Comparison of ENCODE assay signal across 17 mouse cellular contexts in genomic region chr6:116047366-116047765, GRCm38 (mm10). TPM values are rescaled to one million over a fixed set of nuclear protein-coding genes. Genes with fewer than 3 reads are reported as not detected.
DNase-seq lines count a peak whose midpoint lies in the region; ATAC-seq and TF ChIP-seq lines count a peak whose summit lies in the region.
"Had no signal": no experiment of that assay in that cellular context is flagged by ENCODE, and none has a peak within 500 bp of the region (broad histone marks: within the 10 kb centered on the region; RNA-seq: fewer than 3 reads in every experiment).

No protein-coding gene starts in this region.

- no peak overlapping the region for H3K4me2 ChIP-seq in liver, postnatal 0 days (ENCODE audit: low read depth, low read length)
- H3K4me2 ChIP-seq: embryonic facial prominence, embryonic 12.5 days; forebrain, embryonic 12.5 days; hindbrain, embryonic 15.5 days; lung, embryonic 14.5 days had no signal

- H3K4me3 ChIP-seq in liver, adult 2 months (ENCODE audit: insufficient read depth, low read depth, low read length): no peak overlapping the region
- no peak overlapping the region for H3K4me3 ChIP-seq in liver, postnatal 0 days (ENCODE audit: low read depth, low read length)
- H3K4me3 ChIP-seq: embryonic facial prominence, embryonic 12.5 days; forebrain, embryonic 12.5 days; hindbrain, embryonic 15.5 days; megakaryocyte, embryonic 14.5 days had no signal

- H3K4me1 ChIP-seq in liver, adult 2 months (ENCODE audit: control insufficient read depth, insufficient read depth, low read length): peaks cover 28% of the 10 kb centered on the region
- 0 out of 2 replicates have a peak, but pooled peaks cover 4% of the 10 kb centered on the region for H3K4me1 ChIP-seq in liver, postnatal 0 days (ENCODE audit: insufficient read depth)
- H3K4me1 ChIP-seq: embryonic facial prominence, embryonic 12.5 days had no signal

- no peak overlapping the region for H3K9ac ChIP-seq in liver, adult 2 months (ENCODE audit: low read depth, low read length)
- H3K9ac ChIP-seq in liver, postnatal 0 days (replicated peaks): no peak overlapping the region
- H3K9ac ChIP-seq: embryonic facial prominence, embryonic 12.5 days; forebrain, embryonic 12.5 days; hindbrain, embryonic 15.5 days; lung, embryonic 14.5 days had no signal

- peaks cover 15% of the 10 kb centered on the region for H3K36me3 ChIP-seq in liver, adult 2 months (ENCODE audit: control insufficient read depth, insufficient read depth, low read length)
- H3K36me3 ChIP-seq in liver, postnatal 0 days (replicated peaks; ENCODE audit: insufficient read depth, low read length): peaks cover 6% of the 10 kb centered on the region
- H3K36me3 ChIP-seq: embryonic facial prominence, embryonic 12.5 days; hindbrain, embryonic 15.5 days had no signal

- 10% methylated on average over 3 of the region's 3 CpGs for WGBS in liver, adult 2 months
- WGBS in liver, postnatal 0 days (ENCODE audit: insufficient replicate concordance): 50% methylated on average over 3 of the region's 3 CpGs

- 0 out of 2 replicates have a peak, but pooled peaks cover 2% of the 10 kb centered on the region for H3K9me3 ChIP-seq in liver, postnatal 0 days (ENCODE audit: low read length)

- H3K27me3 ChIP-seq in liver, adult 2 months (ENCODE audit: control insufficient read depth, insufficient read depth, low read length): no peaks in the 10 kb centered on the region
- H3K27me3 ChIP-seq in liver, postnatal 0 days (ENCODE audit: insufficient read depth, low read length): no peaks in the 10 kb centered on the region
- H3K27me3 ChIP-seq: embryonic facial prominence, embryonic 12.5 days; forebrain, embryonic 12.5 days; hindbrain, embryonic 15.5 days; megakaryocyte, embryonic 14.5 days had no signal

- TF ChIP-seq POLR2A in liver, adult 2 months (IDR thresholded peaks at IDR 0.05; ENCODE audit: extremely low read depth, insufficient read depth, low read length): no peak
- TF ChIP-seq POLR2A in brain, embryonic 14.5 days (IDR thresholded peaks at IDR 0.05; ENCODE audit: borderline replicate concordance, extremely low read depth, insufficient read depth, insufficient read length, poor library complexity, severe bottlenecking): no peak

- no peak for TF ChIP-seq EP300 in liver, postnatal 0 days (IDR thresholded peaks at IDR 0.05; ENCODE audit: low read depth)

- no peak for ATAC-seq in liver, postnatal 0 days
- ATAC-seq: CD4-positive, CD25-positive, alpha-beta regulatory T cell, adult 4 months had no signal

- intact Hi-C loops in gastrocnemius, postnatal 14 days (cut with DNase I; ENCODE audit: low total_unique reads): no loop called here
- intact Hi-C loops in gastrocnemius, postnatal 36 days (cut with DNase I): no loop called here

- H3K27ac ChIP-seq in liver, adult 2 months (replicated peaks; ENCODE audit: insufficient read depth, low read depth, low read length): 0 out of 2 replicates have a peak overlapping the region, but pooled peaks have one; percentile 32
- H3K27ac ChIP-seq in liver, postnatal 0 days (ENCODE audit: low read depth): no peak overlapping the region
- H3K27ac ChIP-seq: embryonic facial prominence, embryonic 12.5 days; forebrain, embryonic 12.5 days; hindbrain, embryonic 15.5 days had no signal

- DNase-seq in gastrocnemius, postnatal 14 days: peak; percentile 11
- no peak for DNase-seq in gastrocnemius, postnatal 36 days
- DNase-seq in liver, adult 2 months (ENCODE audit: extremely low read depth, low read depth, low spot score): peak; percentile 55
- DNase-seq in liver, postnatal 0 days: no peak
- DNase-seq in brain, embryonic 14.5 days (ENCODE audit: low read depth): peak; percentile 9
- no peak for DNase-seq in embryo, embryonic 10.5 days (ENCODE audit: low spot score)
- DNase-seq in kidney, adult 8-10 months: no peak
- DNase-seq: cerebellum, adult 18-20 months; kidney, adult 18-20 months; kidney, postnatal 25 days; lung, embryonic 14.5 days; right cerebral cortex, postnatal 14 days had no signal

- TF ChIP-seq CTCF in liver, adult 2 months (IDR thresholded peaks at IDR 0.05; ENCODE audit: low read depth, low read length): no peak
- no peak for TF ChIP-seq CTCF in liver, postnatal 0 days (IDR thresholded peaks at IDR 0.05; ENCODE audit: low read depth)
- no peak for TF ChIP-seq CTCF in brain, embryonic 14.5 days (IDR thresholded peaks at IDR 0.05; ENCODE audit: borderline replicate concordance, extremely low read depth, insufficient read depth, insufficient read length)

- peaks cover 37% of the 10 kb centered on the region for H3K79me2 ChIP-seq in liver, adult 2 months (ENCODE audit: control insufficient read depth, insufficient read depth, low read length)

RNA-seq across cellular contexts. Expression of gene Plxnd1, which starts 52.6 kb away (rescaled TPM):
- 10 to 100 TPM; 65.6 to 80.3 TPM for total RNA-seq in gastrocnemius, postnatal 14 days (2021)
- 10 to 100 TPM; 19.0 to 21.8 TPM for total RNA-seq in gastrocnemius, postnatal 36 days (2021)
- total RNA-seq in liver, adult 2 months (2014; rRNA removed): 12.4 and 17.4 TPM in 2 replicates
- polyA plus RNA-seq in liver, adult 2 months (2012; rRNA removed): 12.1 and 18.4 TPM in 2 replicates
- polyA plus RNA-seq in liver, postnatal 0 days (2015; fragmentation: Nextera tagmentation; extraction: Ambion mirVana): 8.5 and 8.7 TPM in 2 replicates
- 34.7 and 38.5 TPM in 2 replicates for polyA plus RNA-seq in brain, embryonic 14.5 days (2012; rRNA removed)

Comparison
In these comparisons a context has a peak if more than half of its experiments do, and no peak if none do; other contexts are left out.
1. DNase-seq: peak in gastrocnemius, postnatal 14 days (single experiment), liver, adult 2 months (single experiment) and brain, embryonic 14.5 days (single experiment); none in gastrocnemius, postnatal 36 days (0 of 2), liver, postnatal 0 days (single experiment), embryo, embryonic 10.5 days (single experiment) and kidney, adult 8-10 months (0 of 2).